Mouse (Mus musculus) megakaryocyte, embryonic 14.5 days (primary cell): ENCODE data around the gene Prm2.

Experiments
- FLI1 ChIP-seq: IDR thresholded peaks from 2 replicates; pipeline ENCODE4 v1.6.1; 2012; ENCODE audit warnings: low read length, inconsistent platforms, mixed read lengths
- GATA1 ChIP-seq: IDR thresholded peaks from 3 replicates; pipeline ENCODE4 v1.6.1; 2012; ENCODE audit warnings: mixed read lengths, low read length, inconsistent platforms, borderline replicate concordance

GRCm38 (mm10) chr16:10790702-10791101 is 5.2 kb downstream of the Prm2 start, which contains the start of gene Prm3:
- no peak for TF ChIP-seq GATA1
- TF ChIP-seq FLI1: no peak
